Mouse (Mus musculus) forebrain, embryonic 14.5 days (tissue): ENCODE results near the gene Acbd7. TPM values are rescaled to one million over a fixed set of nuclear protein-coding genes. Genes with fewer than 3 reads are reported as not detected.

Source experiments
- ATAC-seq: fragments of 200-750 bp; cut with Nextera tagmentation; 2 replicates; pipeline ENCODE4 v1.8.0; 2017; ENCODE audit warnings: mild to moderate bottlenecking, moderate library complexity
- DNase-seq: peaks from one replicate; pipeline ENCODE4 v3.0.0-alpha.2; 2015; ENCODE audit warnings: low spot score
- H3K27ac ChIP-seq: fragments of 300-500 bp; sonication (generic); 2 replicates; pipeline ENCODE4 v1.5.1; 2014; ENCODE audit warnings: low read depth, mild to moderate bottlenecking, control low read depth, low read length, moderate library complexity
- H3K27me3 ChIP-seq: fragments of 300-500 bp; sonication (generic); replicated peaks from 2 replicates; pipeline ENCODE4 v1.6.1; 2014; ENCODE audit warnings: low read length, control low read depth, mixed read lengths; ENCODE audit not compliant: control insufficient read depth, insufficient read depth
- H3K36me3 ChIP-seq: fragments of 300-500 bp; sonication (generic); 2 replicates; pipeline ENCODE4 v1.6.1; 2014; ENCODE audit warnings: low read length, control low read depth; ENCODE audit not compliant: control insufficient read depth, insufficient read depth
- H3K4me1 ChIP-seq: fragments of 300-500 bp; sonication (generic); 2 replicates; pipeline ENCODE4 v1.6.1; 2014; ENCODE audit warnings: antibody characterized with exemption, low read length, control low read depth; ENCODE audit not compliant: control insufficient read depth, insufficient read depth
- H3K4me2 ChIP-seq: fragments of 300-500 bp; sonication (generic); 2 replicates; pipeline ENCODE4 v1.6.1; 2014; ENCODE audit warnings: mild to moderate bottlenecking, control low read depth, low read length
- H3K4me3 ChIP-seq: fragments of 300-500 bp; sonication (generic); 2 replicates; pipeline ENCODE4 v1.5.1; 2014; ENCODE audit warnings: low read depth, low read length, control low read depth
- H3K9ac ChIP-seq: fragments of 300-500 bp; sonication (generic); 2 replicates; pipeline ENCODE4 v1.6.1; 2014; ENCODE audit warnings: mild to moderate bottlenecking, low read length, control low read depth, moderate library complexity
- H3K9me3 ChIP-seq: fragments of 300-500 bp; sonication (generic); replicated peaks from 2 replicates; pipeline ENCODE4 v1.6.1; 2016; ENCODE audit warnings: low read length, control low read depth, mixed read lengths; ENCODE audit not compliant: control insufficient read depth
- WGBS: fragments of 180-500 bp; shearing (Covaris S2); extraction: QIAGEN DNeasy Blood & Tissue Kit; methylation state at CpG from one replicate; pipeline ENCODE4 v1.1.7; 2014; 5-methylcytosine and 5-hydroxymethylcytosine counted together
- polyA plus RNA-seq: library from polyadenylated mRNA; unstranded; fragments of >200 nt; fragmentation: Nextera tagmentation; extraction: Ambion mirVana; gene quantifications from 2 replicates; pipeline ENCODE4 v1.2.1, GENCODE M21; 2014

Acbd7 gene
- 1.7 and 1.8 TPM in 2 replicates for polyA plus RNA-seq

GRCm38 (mm10) chr2:3335611-3336301 lies at the start of gene Acbd7:
Gene Acbd7 (plus strand): TSS chr2:3336168.
- ATAC-seq (no peak; the same call in 1 of the 2 replicates), DNase-seq (peak; percentile 78)
- Histone ChIP-seq H3K4me2 (peak within 1 kb of the TSS; percentile 57), H3K4me3 (peak within 1 kb of the TSS; percentile 17), H3K4me1 (peaks cover 13% of the 10 kb centered on the region), H3K36me3 (no peaks in the 10 kb centered on the region), H3K27ac (no peak within 1 kb of the TSS), H3K27me3 (0 out of 2 replicates have a peak, but pooled peaks cover 3% of the 10 kb centered on the region), H3K9me3 (no peaks in the 10 kb centered on the region), H3K9ac (peak within 1 kb of the TSS; percentile 42)
- WGBS = 3% methylated on average over 20 of the region's 20 CpGs

GRCm38 (mm10) chr2:3286243-3286642 lies 49.7 kb upstream of the Acbd7 start:
- H3K9ac ChIP-seq = no peak overlapping the region
- no peaks in the 10 kb centered on the region for H3K27me3 ChIP-seq
- peaks cover 6% of the 10 kb centered on the region; the same call in 1 of the 2 replicates for H3K4me1 ChIP-seq
- no peak overlapping the region for H3K4me2 ChIP-seq
- H3K36me3 ChIP-seq = no peaks in the 10 kb centered on the region
- H3K4me3 ChIP-seq = no peak overlapping the region
- no peaks in the 10 kb centered on the region for H3K9me3 ChIP-seq
- DNase-seq (no peak), ATAC-seq (no peak)
- WGBS = 80% methylated on average over 2 of the region's 2 CpGs
- no peak overlapping the region for H3K27ac ChIP-seq

DNA sequence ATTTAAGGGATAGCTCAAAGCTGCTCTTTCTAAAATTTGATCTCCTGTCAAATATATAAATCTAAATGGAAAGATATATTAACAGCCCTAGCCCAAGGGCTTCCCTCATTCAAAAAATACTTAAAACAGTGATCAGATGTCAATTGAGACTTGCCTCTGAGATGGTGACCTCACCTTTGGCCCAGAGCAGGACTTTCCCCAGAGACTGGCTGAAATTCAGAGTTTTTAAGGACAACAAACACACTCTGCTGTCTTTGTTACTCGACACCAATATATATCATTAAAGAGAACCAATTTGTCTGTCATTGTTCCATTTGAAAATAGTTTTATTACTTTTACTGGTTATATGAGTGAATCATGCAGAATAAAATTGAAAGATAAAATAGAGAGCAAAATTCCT lies 46.4 kb upstream of the Acbd7 start:
- peaks cover 6% of the 10 kb centered on the region; the same call in 1 of the 2 replicates for H3K4me1 ChIP-seq
- no peak for DNase-seq
- no peaks in the 10 kb centered on the region for H3K27me3 ChIP-seq
- H3K27ac ChIP-seq = no peak overlapping the region
- ATAC-seq = no peak
- no peaks in the 10 kb centered on the region for H3K36me3 ChIP-seq
- no peaks in the 10 kb centered on the region for H3K9me3 ChIP-seq
- no peak overlapping the region for H3K9ac ChIP-seq
- no peak overlapping the region for H3K4me2 ChIP-seq
- no peak overlapping the region for H3K4me3 ChIP-seq
- 98% methylated on average over 1 of the region's 1 CpGs for WGBS

DNA sequence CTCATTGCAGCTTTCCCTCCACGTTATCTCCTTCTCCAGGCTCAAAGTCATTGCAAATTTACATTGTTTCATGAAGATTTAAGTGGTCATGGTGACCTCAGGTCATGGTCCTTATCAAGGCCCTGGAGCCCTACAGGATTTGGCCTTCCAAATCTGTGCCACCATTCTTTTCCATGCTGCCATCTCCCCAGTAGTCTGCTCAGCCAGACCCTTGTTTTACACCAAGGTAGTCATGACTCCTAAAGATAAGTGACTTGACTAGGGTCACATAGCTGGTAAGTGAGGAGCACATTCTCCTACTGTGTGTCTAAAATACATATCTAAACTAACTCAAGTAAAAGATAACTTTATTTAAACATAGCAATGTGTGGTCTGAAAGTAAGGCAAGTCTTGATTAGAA lies 43.8 kb upstream of the Acbd7 start:
- 98% methylated on average over 1 of the region's 1 CpGs for WGBS
- no peaks in the 10 kb centered on the region for H3K9me3 ChIP-seq
- no peak overlapping the region for H3K4me3 ChIP-seq
- ATAC-seq (no peak), DNase-seq (no peak)
- no peak overlapping the region for H3K4me2 ChIP-seq
- H3K9ac ChIP-seq = no peak overlapping the region
- no peaks in the 10 kb centered on the region for H3K36me3 ChIP-seq
- H3K27me3 ChIP-seq = no peaks in the 10 kb centered on the region
- H3K4me1 ChIP-seq = no peaks in the 10 kb centered on the region
- no peak overlapping the region for H3K27ac ChIP-seq

- H3K9me3 ChIP-seq = no peaks in the 10 kb centered on the region
- H3K9ac ChIP-seq = no peak overlapping the region
- H3K4me3 ChIP-seq = no peak overlapping the region
- no peak overlapping the region for H3K4me2 ChIP-seq
- no peak for DNase-seq
- H3K27ac ChIP-seq = no peak overlapping the region
- H3K36me3 ChIP-seq = no peaks in the 10 kb centered on the region
- ATAC-seq = no peak
- H3K27me3 ChIP-seq = no peaks in the 10 kb centered on the region
- WGBS = 94% methylated on average over 7 of the region's 7 CpGs
- H3K4me1 ChIP-seq = no peaks in the 10 kb centered on the region
Measured at GRCm38 (mm10) chr2:3295826-3296225, 40.1 kb upstream of the Acbd7 start.

DNA sequence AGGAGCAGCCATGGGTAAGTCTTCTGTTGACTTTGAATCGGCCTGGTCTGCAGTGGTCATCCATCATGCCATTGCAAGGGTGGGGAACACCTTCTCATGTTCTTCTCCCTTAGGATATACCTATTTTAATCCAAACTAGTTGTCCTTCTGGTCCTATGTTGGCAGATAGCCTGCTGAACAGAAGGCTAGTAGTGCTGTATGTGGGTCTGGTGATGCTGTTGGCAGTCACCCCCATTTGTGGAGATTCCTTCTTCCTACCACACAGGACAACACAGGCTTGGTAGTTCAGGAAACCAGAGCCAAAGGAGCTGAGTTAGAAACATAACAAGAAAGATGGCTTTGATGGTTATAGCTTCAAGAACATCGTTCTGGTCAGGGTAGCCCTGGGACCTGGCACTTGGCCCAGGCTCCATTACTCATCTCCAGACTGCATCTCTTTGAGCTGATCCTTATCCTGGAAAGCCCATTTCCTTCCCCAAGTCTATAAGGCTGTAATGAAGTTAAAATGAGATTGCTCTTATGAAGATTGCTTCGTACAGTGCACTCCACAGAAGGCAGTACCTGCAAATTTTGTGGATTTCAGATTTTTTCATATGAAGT lies 30.4 kb upstream of the Acbd7 start:
- H3K4me1 ChIP-seq = no peaks in the 10 kb centered on the region
- no peak overlapping the region for H3K9ac ChIP-seq
- DNase-seq (peak; percentile 1), ATAC-seq (no peak)
- no peaks in the 10 kb centered on the region for H3K27me3 ChIP-seq
- no peak overlapping the region for H3K4me2 ChIP-seq
- H3K4me3 ChIP-seq = no peak overlapping the region
- peaks cover 21% of the 10 kb centered on the region for H3K36me3 ChIP-seq
- no peaks in the 10 kb centered on the region for H3K9me3 ChIP-seq
- no peak overlapping the region for H3K27ac ChIP-seq
- WGBS = 83% methylated on average over 3 of the region's 3 CpGs

- Histone ChIP-seq H3K36me3 (peaks cover 74% of the 10 kb centered on the region), H3K4me3 (no peak overlapping the region), H3K4me2 (no peak overlapping the region), H3K27me3 (no peaks in the 10 kb centered on the region), H3K4me1 (no peaks in the 10 kb centered on the region), H3K9ac (no peak overlapping the region), H3K9me3 (no peaks in the 10 kb centered on the region), H3K27ac (no peak overlapping the region)
- no peak for ATAC-seq
- DNase-seq = no peak
- WGBS = 92% methylated on average over 2 of the region's 2 CpGs
Measured at GRCm38 (mm10) chr2:3323132-3323531, 12.8 kb upstream of the Acbd7 start.

GRCm38 (mm10) chr2:3324381-3325130 lies 11.4 kb upstream of the Acbd7 start:
- Histone ChIP-seq H3K4me1 (no peaks in the 10 kb centered on the region), H3K36me3 (peaks cover 76% of the 10 kb centered on the region), H3K9me3 (no peaks in the 10 kb centered on the region), H3K27me3 (no peaks in the 10 kb centered on the region), H3K9ac (no peak overlapping the region), H3K4me3 (no peak overlapping the region), H3K4me2 (no peak overlapping the region), H3K27ac (no peak overlapping the region)
- WGBS = 93% methylated on average over 7 of the region's 7 CpGs
- ATAC-seq (no peak), DNase-seq (no peak)

DNA sequence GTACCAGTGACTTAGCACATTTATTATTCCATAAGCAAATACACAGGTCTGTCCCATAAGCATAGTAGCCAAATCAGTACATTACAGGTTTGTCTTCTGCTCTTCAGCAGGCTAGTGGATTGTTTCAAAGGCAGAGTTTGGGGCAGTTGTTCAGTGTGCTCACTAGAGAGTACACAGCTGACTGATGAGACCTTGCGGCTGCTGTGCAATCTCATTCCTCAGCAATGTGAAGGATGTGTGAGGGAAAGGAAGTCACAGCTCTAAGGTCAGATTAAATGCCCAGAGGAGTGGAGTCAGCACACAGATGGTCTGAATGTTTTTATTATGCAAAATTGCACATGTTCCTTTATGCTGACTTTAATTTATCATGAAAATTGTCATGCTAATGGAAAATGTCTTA lies 9.4 kb upstream of the Acbd7 start:
- Histone ChIP-seq H3K36me3 (peaks cover 61% of the 10 kb centered on the region), H3K9me3 (no peaks in the 10 kb centered on the region), H3K4me3 (no peak overlapping the region), H3K9ac (no peak overlapping the region), H3K27me3 (no peaks in the 10 kb centered on the region), H3K4me1 (peaks cover 7% of the 10 kb centered on the region), H3K4me2 (no peak overlapping the region), H3K27ac (no peak overlapping the region)
- DNase-seq (no peak), ATAC-seq (no peak)
- WGBS = 87% methylated on average over 1 of the region's 1 CpGs
